Mouse (Mus musculus): Measurements from ENCODE around the gene Gch1.

GRCm38 (mm10) chr14:47133948-47134347 is 55.3 kb downstream of the Gch1 start:
- no peak for TF ChIP-seq CTCF (IDR thresholded peaks at IDR 0.05; ENCODE audit: borderline replicate concordance, control insufficient read depth, extremely low read depth, insufficient read depth, low read length, poor library complexity)
- TF ChIP-seq POLR2A (IDR thresholded peaks at IDR 0.05; ENCODE audit: control insufficient read depth, extremely low read depth, insufficient read depth, low read length, poor library complexity) = no peak

Measured in thymus, adult 2 months (tissue).